Mouse (Mus musculus): Measurements from ENCODE around the gene Gm10134.
"Not testable (repeated sequence)": the region's sequence is repeated elsewhere in the genome, so short reads cannot be mapped to it uniquely, and the experiment has no call there.

Gm10134 gene

DNA sequence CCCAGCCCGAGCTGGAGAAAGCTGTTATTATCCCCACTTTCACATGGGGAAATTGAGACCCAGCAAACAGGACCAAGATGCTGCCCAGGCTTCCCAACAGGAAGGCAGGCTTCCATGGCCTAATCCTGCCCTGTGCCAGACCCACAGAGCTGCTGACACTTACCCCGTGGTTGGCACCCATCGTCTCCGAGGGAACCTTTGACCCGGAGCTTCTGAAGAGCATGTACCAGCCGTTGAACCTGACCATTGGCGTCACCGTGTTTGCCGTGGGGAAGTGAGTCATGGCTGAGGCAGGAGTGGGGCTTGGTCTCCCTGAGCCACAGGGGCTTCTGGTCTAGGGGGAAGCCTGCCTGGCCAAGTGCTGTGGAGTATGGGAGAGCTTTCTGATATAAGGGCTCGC, 2.9 kb upstream of the Gm10134 start:
- intact Hi-C loops (cut with DNase I), result no loop called here

- intact Hi-C loops (cut with DNase I), result no loop called here
These were observed 1.2 kb upstream of the Gm10134 start for GRCm38 (mm10) chr2:28504676-28505075.

DNA sequence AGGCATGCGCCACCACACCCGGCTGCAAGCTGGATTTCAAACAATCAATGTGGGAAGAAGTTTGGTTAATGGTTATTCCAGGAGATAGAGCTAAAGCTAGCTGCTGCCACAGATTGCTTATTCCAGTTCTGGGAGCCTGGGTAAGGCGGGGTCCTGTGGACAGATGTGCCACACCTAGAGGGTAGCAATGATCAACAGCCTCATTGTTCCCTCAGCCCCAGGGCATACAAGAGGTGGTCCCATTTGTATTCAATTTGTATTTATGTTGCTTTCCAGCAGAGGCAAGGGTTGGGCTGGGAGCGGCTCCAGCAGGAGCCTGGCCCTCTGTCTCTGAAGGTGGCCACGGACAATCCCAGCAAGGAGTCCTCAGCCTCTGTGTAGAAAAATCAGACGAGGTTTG, 396 bp downstream of the Gm10134 start:
- intact Hi-C loops (cut with DNase I), result no loop called here

DNA sequence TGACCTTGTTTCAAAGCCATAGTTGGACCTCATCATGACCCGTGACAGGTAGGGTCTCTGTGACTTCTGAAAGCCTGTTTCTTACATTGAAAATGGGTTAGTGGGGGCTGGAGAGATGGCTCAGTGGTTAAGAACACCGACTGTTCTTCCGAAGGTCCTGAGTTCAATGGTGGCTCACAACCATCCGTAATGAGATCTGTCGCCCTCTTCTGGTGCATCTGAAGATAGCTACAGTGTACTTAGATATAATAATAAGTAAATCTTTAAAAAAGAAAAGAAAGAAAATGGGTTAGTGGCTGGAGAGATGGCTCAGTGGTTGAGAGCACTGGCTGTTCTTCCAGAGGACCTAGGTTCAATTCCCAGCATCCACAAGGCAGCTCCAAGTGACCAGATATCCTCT, 5.7 kb downstream of the Gm10134 start:
- intact Hi-C loops (cut with DNase I), result not testable (repeated sequence)

- intact Hi-C loops (cut with DNase I), result no loop called here
These were observed 7.0 kb downstream of the Gm10134 start, which contains the start of gene Ralgds for GRCm38 (mm10) chr2:28512798-28513401. Ralgds (plus strand) TSS chr2:28513125.

DNA sequence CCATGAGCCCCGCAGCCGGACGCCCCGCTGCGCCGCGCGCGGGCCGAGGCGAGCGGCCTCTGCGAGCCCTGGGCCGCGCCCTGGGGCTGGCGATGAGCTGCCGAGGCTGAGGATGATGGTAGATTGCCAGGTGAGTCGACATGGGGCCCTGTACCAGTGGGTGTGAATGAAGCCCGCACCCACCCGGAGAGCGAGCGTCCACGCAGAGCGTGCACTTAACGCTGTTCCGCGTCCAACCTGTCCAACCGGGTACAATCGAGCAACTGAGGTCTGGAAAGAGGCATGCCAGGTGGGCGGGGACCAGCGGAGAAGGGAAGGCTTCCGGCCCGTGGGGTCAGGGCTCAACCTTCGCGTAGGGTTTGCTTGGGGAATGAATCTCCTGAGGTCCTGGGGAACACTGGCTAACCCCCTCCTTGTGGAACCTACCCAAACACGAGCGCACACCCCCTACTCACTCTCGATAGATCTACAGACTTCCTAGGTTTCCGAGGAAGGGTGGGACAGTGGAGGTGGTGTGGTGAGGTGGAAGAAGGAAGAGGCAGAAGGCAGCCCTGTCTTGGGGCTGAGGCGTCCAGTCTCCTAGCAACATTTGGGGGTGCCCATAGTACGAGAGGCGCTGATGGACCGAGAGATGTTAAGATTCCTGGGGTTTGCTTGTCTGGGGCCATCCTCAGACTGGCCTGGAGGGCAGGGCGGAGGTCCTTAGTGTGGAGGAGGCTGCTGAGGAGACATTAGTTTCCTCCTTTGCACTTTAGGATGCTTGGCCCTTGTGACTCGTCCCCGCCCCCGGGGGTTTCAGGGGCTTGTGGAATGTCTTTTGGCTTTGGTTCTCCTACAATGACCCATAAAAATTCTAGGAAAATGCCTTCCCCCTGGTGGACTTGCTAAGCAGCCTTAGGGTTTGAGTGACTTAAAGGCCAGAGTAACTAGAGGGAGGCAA, 7.8 kb downstream of the Gm10134 start:
- intact Hi-C loops (cut with DNase I), result no loop called here

DNA sequence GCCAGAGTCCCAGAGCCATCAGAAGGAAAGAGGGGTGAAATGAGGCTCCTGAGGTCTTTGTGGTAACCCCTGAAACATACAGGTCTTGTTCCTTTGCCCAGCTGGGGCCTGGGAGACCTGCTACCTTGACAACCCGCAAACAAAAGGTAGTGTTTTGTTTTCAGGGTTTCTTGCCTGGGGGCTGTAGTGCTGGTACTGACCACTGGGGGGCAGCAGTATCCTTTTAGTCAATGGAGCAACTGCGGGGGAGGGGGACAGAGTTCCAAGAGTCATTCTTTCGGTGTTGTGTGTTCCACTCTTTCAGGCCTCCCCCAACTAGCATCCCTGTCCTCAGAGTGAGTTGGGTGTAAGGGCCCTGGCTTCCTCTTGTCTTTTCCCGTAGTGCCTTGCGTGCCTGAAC, 8.6 kb downstream of the Gm10134 start:
- intact Hi-C loops (cut with DNase I), result no loop called here

- intact Hi-C loops (cut with DNase I), result loop anchor here (1.0 kb wide), 1 partner anchor 66 kb away; the partner anchor contains the start of gene Gtf3c5
These were observed 11.5 kb downstream of the Gm10134 start for GRCm38 (mm10) chr2:28517206-28517909.

DNA sequence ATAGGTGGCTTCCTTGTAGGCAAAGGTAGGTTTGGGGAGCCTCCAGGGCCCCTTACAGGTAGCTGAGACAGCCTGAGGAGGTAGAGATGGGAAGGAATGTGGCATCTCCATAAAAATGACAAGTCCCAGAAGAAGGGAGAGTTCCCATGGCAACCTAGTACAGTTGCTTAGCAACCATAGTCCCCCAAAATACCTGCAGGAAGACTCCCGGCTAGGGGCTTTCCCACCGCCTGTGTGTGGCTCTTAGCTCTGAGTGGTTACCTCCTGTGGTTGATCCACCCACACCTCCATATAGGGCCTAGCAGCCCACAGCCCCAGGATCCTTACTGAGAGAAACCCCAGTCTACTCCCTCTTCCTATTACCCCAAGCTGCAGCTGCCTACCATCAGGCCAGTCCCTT, 12.3 kb downstream of the Gm10134 start:
- intact Hi-C loops (cut with DNase I), result no loop called here

- intact Hi-C loops (cut with DNase I), result no loop called here
These were observed 14.7 kb downstream of the Gm10134 start for GRCm38 (mm10) chr2:28520581-28520980.

GRCm38 (mm10) chr2:28521571-28522151, 15.8 kb downstream of the Gm10134 start:
- intact Hi-C loops (cut with DNase I), result no loop called here

GRCm38 (mm10) chr2:28522166-28522565, 16.3 kb downstream of the Gm10134 start:
- intact Hi-C loops (cut with DNase I), result no loop called here

DNA sequence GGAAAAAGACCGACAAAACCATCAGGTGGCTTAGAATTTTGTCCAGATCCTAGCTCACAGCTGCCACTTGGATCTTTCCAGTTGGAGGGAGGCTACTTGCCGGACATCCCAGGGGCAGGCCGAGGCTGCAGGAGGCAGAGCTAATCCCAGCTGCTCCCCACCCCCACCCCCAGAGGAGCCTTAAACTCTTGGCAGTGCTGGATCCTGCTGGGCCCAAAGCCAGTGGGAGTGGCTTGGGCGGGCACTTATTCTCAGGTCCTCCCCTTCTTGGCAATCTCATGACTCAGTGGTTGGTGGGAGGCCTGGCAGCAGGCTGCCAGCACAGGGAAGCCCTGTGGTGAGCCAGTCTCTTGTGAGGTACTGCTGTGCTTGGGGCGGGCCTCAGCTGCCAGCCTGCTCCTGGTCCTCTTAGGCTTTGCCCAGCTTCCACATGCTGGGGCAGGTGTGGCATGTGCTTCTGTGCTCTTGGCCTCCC, 17.8 kb downstream of the Gm10134 start:
- intact Hi-C loops (cut with DNase I), result no loop called here

DNA sequence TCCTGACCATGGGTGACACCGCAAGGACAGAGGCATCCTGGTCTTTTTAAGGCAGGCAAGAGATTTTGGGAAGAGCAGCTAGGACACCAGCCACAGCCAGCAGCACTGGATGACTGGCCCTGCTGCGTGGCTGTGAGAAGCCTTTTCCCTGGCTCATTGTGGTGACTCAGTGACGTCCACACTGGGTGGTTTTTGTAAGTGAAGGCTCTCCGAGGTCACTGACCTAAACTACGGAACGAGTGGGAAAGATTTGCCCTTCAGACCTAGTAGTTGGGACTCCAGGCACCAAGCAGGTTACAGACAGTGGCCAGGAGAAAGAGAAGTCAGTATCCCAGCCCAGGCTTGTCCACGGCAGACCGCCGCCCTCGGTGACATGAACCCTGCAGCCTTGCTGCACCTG, 18.5 kb downstream of the Gm10134 start:
- intact Hi-C loops (cut with DNase I), result no loop called here

- intact Hi-C loops (cut with DNase I), result no loop called here
These were observed 19.5 kb downstream of the Gm10134 start for GRCm38 (mm10) chr2:28525219-28525942.

DNA sequence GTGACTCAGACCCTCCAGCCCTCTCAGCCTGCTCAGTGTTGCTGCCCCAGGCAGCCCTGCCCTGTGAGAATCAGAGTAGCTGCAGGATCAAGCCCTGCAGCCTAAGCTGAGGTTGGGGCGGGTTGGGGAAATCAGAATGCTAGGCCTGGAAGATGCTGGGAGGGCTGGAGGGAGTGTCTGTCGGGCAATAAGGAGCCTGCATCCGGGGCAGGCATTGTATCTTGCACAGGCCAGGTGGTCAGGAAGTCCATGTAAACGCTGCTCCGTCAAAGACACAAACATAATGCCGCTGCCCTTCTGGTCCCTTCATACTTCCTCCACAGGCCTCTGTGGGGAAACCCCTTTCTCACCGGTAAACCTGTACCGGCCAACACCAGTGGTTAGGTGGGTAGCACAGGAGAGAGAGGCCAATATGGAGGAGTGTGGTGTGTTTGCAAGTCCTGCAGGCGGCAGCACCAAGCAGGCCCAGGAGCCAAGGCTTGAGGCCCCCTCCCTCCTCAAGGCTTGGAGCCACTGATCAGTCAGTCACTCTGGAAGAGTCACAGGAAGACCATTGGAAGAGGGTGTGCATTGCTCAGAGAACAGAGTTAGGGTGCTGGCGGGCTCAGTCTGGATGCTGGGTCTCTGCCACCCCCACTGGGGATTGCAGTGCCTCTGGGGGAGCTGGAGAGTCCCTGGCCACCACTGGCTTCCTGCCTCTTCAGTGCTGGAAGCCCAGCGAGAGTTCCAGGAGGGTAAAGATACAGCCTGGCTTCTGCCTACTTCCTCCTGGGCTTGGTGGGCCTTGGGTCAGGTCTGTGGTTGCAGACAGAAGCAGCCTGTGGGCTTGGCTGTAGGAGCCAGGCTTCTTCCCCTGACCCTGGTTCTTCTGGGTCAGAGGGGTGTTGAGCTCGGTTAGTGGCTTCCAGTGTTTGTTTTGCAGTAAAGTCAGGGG, 20.3 kb downstream of the Gm10134 start:
- intact Hi-C loops (cut with DNase I), result no loop called here

DNA sequence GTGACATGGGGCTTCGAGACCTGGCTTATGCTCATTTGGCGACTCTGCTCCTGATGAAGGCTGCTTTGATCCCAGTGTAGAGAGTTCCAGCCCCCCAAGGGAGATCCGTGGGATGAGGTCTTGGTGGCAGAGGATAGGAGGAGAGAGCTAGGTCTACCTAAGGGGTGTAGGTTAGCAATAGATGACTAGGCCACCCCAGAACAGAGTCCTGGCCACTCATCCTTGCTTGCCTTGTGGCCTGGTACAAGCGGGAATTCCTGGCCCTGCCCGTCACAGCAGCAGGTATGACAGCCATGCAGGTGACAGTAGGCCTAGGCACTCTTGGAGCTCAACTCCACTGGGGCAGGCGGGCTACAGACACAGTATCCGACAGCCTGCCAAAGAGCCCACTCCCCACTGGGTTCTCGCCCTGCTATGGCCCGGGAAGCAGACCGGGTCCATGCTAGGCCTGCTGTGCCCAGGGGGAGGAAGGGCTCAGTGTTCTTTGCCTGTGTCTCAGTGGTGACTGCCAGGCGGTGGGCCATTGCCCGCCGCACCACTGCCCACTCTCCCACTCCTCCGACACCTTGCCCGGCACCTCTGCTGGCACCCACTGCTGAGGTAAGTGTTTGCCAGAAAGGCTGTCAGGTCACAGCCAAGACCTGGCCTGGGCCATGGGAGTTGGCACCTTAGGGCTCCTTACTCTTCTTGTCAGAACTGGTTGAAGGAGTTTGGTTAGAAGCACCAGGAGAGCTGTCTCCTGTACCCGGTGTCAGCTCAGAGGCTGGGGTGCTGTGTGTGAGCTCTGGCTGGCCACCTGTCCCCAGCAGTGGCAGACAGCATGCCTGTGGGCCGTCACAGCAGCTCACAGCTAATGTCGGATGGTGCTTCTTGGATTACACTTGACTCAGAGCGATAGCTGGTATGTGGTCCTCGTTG, 21.8 kb downstream of the Gm10134 start:
- intact Hi-C loops (cut with DNase I), result no loop called here

DNA sequence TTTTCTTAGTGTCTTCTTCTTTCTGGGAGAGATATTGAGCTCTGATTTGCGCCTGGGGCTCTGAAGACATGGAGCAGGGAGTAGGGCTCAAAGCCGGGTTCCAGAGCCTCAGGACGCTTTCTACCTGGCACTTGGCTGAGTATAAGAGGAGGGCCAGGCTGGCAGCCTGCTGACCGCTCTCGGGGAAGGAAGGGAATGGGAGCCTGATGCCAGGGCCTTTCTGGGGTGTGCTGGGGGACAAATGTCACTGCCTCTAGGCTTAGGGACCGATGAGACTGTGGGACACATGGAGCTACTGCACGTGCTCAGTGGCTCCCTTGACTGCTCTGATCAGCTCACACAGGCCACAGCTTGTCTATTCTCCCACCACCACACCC, 22.4 kb downstream of the Gm10134 start:
- intact Hi-C loops (cut with DNase I), result no loop called here

- intact Hi-C loops (cut with DNase I), result no loop called here
These were observed 24.0 kb downstream of the Gm10134 start for GRCm38 (mm10) chr2:28529856-28530255.
